Mouse (Mus musculus): ENCODE data around the gene Nr4a3.

The Nr4a3 gene

GRCm38 (mm10) chr4:48044491-48045211, at the start of gene Nr4a3:
Nr4a3 (plus strand) TSS chr4:48045153.
- peak; percentile 88 for DNase-seq (ENCODE audit: low spot score)

- DNase-seq (ENCODE audit: low spot score) = no peak
Observed at GRCm38 (mm10) chr4:48002969-48003368, 42.0 kb upstream of the Nr4a3 start.

GRCm38 (mm10) chr4:48003456-48003855, 41.5 kb upstream of the Nr4a3 start:
- DNase-seq (ENCODE audit: low spot score) = no peak

- no peak for DNase-seq (ENCODE audit: low spot score)
Observed at GRCm38 (mm10) chr4:48006355-48006754, 38.6 kb upstream of the Nr4a3 start.

GRCm38 (mm10) chr4:48012209-48012608, 32.7 kb upstream of the Nr4a3 start:
- DNase-seq (ENCODE audit: low spot score) = no peak

- DNase-seq (ENCODE audit: low spot score) = no peak
Observed at GRCm38 (mm10) chr4:48022966-48023365, 22.0 kb upstream of the Nr4a3 start.

- DNase-seq (ENCODE audit: low spot score) = no peak
Observed at GRCm38 (mm10) chr4:48029652-48030051, 15.3 kb upstream of the Nr4a3 start.

GRCm38 (mm10) chr4:48034287-48034686, 10.7 kb upstream of the Nr4a3 start:
- DNase-seq (ENCODE audit: low spot score) = no peak

- no peak for DNase-seq (ENCODE audit: low spot score)
Observed at GRCm38 (mm10) chr4:48037646-48038045, 7.3 kb upstream of the Nr4a3 start.

- DNase-seq (ENCODE audit: low spot score) = no peak
Observed at GRCm38 (mm10) chr4:48038847-48039246, 6.1 kb upstream of the Nr4a3 start.

GRCm38 (mm10) chr4:48039736-48040135, 5.2 kb upstream of the Nr4a3 start:
- no peak for DNase-seq (ENCODE audit: low spot score)

GRCm38 (mm10) chr4:48042466-48042785, 2.5 kb upstream of the Nr4a3 start:
- no peak for DNase-seq (ENCODE audit: low spot score)

GRCm38 (mm10) chr4:48042786-48043701, 1.9 kb upstream of the Nr4a3 start:
- DNase-seq (ENCODE audit: low spot score) = peak; percentile 95

GRCm38 (mm10) chr4:48044141-48044490, 837 bp upstream of the Nr4a3 start:
- no peak for DNase-seq (ENCODE audit: low spot score)

- peak; percentile 44 for DNase-seq (ENCODE audit: low spot score)
Observed at GRCm38 (mm10) chr4:48045281-48045720, 348 bp downstream of the Nr4a3 start.

- DNase-seq (ENCODE audit: low spot score) = peak; percentile 56
Observed at GRCm38 (mm10) chr4:48045721-48046460, 938 bp downstream of the Nr4a3 start.

- peak; percentile 10 for DNase-seq (ENCODE audit: low spot score)
Observed at GRCm38 (mm10) chr4:48046461-48046901, 1.5 kb downstream of the Nr4a3 start.

GRCm38 (mm10) chr4:48047136-48047765, 2.3 kb downstream of the Nr4a3 start:
- DNase-seq (ENCODE audit: low spot score) = peak; percentile 28

- DNase-seq (ENCODE audit: low spot score) = no peak
Observed at GRCm38 (mm10) chr4:48047766-48048371, 2.9 kb downstream of the Nr4a3 start.

- no peak for DNase-seq (ENCODE audit: low spot score)
Observed at GRCm38 (mm10) chr4:48048456-48049315, 3.7 kb downstream of the Nr4a3 start.

GRCm38 (mm10) chr4:48050020-48050419, 5.1 kb downstream of the Nr4a3 start:
- DNase-seq (ENCODE audit: low spot score) = no peak
